Mouse (Mus musculus): ENCODE results near the gene Frmpd3.
"Not testable (repeated sequence)": the region's sequence is repeated elsewhere in the genome, so short reads cannot be mapped to it uniquely, and the experiment has no call there.

Gene Frmpd3

DNA sequence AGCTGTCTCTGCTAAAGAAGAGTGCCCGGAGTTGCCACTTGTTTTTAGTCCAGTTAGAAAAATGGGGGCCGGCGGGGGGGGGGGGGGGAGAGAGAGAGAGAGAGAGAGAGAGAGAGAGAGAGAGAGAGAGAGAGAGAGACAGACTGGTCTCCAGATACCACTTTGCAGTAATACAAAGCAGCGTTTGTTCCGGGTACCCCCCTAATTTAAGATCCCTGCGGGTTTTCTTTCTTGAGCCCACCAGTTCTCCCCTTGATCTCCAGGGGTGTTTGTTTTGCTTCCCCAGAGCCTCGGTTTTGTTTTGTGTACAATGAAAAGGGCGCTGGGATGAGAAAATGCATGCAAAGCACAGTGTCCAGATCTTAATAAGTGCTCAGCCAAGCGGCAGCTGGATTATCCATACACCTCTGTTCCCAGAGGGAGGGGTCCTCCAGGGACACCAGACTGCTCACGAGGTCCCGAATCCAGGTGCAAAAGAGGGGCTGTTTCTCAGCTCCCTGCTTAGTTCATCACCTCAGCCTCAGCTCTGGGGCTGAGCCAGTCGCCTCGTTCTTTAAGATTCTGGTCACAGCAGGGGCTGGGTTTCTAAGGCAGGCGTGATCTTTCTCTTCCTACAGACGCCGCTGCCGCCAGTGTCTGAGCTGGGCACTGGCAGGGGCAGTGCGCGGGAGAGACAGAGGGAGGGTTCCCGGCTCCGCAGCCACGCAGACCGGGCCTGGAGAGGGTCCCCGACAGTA, at the start of gene Frmpd3:
Gene Frmpd3, plus strand, starts transcription at position 608 of the 737 bp plus-strand sequence.
- DNase-seq, result no peak

DNA sequence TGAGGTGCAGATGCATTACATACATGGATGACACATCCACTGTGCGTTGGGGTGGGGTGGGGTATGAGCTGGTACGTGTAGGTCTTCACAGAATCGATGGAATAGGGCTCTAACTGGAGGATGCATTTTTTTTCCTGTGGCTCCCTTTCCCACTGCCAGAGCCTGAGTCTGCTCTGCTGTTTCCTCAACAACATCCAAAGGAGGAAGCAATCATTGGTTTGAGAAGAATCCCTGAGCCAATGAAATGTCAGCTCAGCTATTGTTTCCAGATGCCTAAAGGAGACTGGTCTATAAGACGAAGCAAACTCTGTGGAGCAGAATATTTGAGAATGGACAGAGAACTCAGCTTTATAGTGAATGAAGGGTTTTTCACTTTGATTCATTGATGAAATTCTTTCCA, 38.3 kb upstream of the Frmpd3 start:
- no peak for DNase-seq

DNA sequence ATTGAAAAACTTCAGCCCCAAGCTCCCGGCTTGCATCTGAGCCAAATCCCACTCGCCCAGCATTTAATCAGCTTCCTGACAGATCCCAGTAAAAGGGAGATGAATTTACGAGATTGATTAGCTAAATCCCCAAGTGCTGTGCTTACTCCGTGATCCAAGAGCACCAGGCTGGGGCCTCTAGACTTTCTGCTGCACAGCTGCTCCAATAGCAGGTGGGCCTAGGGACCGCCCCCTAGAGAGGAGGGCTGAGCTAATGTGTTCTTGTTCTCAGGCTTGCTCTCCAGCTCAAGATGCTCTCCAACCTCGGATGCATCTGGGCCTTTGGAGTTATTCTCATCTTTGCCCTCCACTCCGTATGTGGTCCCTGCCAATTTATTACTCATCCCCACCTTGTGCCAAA, 36.4 kb upstream of the Frmpd3 start:
- no peak for DNase-seq

DNA sequence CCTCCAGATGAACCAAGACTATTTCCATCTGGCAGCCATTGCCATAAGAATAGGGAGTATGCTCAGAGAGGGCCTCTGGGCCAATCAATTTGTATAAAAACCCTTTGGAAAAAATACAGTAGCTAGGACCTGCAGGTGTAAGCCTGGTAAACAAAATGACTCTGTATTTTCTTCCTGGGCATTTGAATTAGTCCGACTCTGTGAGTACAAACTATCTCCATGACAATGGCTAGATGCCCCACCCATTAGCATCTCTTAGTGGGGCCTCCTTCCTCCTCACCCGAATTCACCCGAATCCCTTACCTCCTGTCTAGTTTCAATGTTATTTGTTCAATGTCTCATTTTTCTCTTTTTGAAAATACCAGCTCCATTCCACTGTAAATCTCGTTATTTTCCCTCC, 24.1 kb upstream of the Frmpd3 start:
- DNase-seq, result no peak

DNA sequence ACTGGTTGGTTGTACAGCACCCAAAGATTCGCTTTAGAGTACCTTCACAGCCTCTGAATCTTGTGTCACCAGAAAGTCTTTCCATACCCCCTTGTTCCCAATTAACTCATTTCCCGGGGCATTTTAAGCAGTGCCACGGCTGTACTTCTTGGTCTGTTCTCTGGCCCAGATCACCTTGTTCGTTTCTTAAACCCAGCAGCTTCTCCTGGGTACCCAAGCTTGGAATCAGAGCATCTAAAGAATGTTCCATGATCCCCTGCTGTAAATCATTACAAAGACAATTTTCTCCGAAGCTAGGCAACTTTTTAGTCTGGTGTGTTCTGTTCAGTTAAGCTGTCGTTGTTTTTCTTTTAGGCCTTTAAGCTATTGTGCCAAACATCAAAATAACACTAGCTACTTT, 22.9 kb upstream of the Frmpd3 start:
- no peak for DNase-seq

DNA sequence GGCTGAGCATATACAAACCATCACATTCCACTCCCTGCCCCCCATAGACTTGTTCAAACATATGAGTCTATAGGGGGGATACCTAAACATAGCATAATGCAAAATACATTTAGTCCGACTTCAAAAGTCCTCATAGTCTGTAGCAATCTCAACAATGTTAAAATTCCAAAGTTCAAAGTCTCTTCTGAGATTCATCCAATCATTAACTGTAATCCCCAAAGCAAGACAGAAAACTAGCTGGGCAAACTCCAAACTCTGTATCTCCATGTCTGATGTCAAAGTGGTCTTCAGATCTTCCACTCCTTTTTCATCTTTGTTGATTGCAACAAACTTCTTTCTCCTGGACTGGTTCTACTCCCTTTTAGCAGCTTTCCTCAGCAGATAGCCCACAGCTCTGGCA, 21.4 kb upstream of the Frmpd3 start:
- DNase-seq, result not testable (repeated sequence)

DNA sequence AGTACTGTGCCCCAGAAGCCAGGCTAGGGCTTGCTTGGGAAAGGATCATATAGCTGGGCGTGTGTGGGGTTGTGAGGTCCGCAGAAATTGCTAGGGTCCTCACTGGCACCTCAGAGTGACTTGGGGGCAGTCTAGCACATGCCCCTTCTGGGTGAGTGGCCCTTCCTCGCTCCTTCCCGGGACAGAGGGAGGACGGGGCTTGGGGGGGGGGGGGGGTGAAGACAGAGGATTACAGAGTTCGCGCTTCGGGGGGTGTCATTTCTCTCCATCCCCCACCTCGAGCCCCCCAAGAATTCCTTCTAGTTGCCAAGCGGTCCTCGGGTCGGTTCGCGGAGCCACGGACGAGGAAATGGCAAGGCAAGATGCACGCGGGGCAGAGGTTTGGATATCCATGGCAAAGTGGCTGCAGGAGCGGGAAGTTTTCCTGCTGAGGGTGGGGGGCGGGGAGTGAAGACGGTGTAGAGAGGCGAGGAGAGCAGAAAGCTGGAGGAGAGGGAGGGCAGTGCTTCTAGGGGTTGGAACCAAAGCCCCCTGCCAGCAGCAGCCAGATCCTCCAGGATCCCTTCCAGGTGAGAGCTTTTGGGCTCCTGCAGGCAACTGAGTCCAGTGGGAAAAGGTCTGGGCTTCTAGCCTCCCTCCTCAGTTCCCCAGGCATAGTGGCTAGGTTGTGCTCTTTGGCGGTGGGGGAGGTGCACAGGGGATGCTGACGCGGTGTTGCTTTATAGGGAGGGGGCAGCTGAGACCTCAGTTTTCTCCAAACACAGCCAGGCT, 515 bp downstream of the Frmpd3 start:
- DNase-seq, result no peak

DNA sequence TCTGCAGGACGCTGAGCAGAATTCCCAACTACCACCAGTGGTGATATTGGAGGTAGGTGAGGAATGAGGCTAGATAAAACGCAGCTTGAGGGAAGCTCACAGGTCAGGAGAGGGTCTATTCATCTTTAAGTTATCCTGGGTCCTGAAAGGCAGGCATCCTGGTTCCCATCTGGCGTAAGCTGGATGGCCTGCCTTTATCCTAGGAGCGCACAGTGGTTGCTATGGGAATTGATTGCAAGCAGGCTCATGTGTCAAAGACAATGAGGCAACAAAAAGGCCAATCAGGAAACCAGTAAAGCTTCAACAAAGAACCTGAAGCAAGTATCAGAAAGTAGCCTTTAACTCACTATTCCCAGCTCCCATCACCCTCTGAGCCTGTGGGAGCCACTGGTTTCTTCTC, 33.6 kb downstream of the Frmpd3 start:
- no peak for DNase-seq

DNA sequence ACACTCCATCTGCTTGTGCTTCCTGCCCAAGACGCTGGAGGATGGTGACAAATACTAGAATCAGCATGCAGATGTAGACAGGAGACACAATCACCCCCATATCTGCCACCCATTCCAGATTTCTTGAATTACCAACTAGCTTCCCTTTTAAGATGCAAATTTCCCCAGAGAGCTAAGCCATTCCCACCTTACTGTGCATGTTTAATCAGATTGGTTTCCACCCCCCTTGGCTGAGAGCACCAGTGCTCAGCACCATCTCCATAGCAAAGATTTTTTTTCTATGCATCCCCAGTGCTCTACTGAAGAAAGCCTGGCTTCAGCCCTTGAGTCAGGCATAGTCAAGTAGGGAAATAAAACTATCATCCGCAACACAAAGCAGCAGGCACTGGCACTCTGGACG, 57.9 kb downstream of the Frmpd3 start:
- no peak for DNase-seq

DNA sequence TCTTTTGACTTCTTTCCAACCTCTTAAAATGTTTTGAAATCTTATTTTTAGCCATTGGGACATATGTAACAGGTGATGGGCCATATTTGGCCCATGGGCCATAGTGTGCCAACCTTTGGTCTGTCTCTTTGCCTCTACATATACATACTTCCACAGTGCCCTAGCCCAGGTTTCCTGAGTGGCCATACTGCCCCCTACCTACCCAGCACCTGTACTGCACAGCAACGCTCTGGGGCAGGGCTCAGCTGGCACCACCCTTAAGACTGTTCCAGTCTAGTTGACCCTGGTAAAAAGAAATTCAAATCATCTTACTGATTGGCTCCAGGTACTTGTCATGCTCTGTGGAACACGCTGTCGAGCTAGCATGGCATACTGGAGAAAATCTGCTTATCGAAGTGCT, 60.8 kb downstream of the Frmpd3 start:
- DNase-seq, result peak; percentile 13

DNA sequence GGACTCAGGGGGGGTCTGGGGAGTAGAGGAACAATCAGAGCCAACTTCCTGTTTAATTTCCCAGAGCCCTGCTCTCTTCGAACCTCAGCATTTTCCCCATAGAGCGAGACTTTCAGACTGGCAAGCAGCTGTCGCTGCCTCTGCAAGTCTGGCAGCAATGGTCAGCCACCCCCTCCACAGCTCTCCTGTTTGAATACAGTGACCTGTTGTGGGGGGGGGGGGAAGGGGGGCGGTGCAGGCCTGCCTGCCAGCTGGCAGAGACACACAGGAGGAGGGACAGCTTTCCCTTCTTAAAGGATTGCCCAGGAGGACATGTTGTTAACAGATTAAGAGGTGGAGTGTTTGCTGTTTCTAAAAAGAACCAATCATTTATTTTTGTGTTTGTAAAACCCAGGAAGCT, 64.0 kb downstream of the Frmpd3 start:
- no peak for DNase-seq

DNA sequence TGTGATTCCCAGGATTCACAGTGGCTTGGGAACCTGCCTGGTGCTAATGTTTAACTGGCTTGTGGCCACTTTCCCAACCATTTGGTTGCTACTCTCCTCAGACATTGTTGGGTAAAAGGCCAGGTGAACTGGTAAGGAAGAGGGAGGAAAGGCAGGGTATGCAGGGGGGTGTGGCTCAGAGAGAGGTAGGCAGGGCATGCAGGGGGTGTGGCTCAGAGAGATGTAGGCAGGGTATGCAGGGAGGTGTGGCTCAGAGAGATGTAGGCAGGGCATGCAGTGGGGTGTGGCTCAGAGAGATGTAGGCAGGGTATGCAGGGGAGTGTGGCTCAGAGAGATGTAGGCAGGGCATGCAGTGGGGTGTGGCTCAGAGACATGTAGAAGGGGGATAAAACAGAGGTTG, 64.4 kb downstream of the Frmpd3 start:
- DNase-seq, result no peak

DNA sequence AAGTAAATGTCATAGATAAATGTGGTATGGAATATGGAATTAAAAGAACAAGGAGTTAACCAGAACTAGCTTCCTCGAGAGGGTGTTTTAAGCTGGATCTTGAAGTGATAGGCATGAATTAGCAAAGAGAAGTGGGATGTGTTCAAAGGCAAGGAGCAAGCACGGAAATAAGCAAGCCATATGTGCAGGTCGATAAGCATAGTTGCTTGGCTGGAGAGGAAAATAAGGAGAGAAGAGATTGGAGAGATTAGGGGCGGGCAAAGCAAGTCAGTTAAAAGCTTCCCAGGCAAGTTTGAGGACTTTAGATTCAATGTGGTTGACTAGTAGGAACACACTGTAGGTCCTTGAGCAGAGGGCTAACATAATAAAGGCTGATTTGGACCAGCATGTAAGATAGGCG, 65.5 kb downstream of the Frmpd3 start:
- no peak for DNase-seq

DNA sequence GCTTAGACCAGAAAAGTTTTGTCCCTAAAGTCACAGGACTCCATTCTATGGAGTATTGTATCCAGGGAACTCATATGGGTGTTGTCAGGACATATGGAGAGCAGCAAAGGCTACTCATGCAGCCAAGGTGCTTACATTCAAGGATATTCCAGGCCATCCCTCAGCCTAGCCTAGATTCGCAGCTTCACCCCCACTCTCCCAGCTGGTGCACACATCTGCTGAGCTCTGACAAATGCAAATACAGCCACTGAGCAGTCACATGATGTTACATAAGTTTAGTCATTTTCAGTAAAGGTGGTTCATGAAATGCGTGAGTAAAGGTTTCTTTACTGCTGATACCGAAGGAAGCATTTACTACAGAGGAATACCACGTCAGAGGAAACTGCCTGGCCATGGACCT, 76.4 kb downstream of the Frmpd3 start:
- no peak for DNase-seq

DNA sequence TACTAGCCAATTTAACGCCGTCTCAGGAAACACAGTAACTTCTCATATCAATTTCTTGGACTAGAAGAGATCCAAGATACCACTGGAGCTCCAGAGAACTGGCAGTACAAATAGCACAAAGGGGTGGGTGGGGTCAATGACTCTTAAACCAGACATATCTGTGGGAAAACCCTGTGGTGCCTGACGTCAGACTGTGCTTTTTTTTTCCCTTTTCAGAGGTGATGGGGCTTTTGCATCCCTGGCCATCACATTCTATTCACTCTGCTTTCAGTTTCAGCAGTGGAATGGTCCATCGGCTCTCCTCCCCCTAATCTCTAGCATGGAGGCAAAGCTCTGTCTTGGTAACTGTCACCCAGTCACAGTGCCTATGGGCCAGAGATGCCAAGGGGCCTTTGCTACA, 85.1 kb downstream of the Frmpd3 start:
- DNase-seq, result no peak

DNA sequence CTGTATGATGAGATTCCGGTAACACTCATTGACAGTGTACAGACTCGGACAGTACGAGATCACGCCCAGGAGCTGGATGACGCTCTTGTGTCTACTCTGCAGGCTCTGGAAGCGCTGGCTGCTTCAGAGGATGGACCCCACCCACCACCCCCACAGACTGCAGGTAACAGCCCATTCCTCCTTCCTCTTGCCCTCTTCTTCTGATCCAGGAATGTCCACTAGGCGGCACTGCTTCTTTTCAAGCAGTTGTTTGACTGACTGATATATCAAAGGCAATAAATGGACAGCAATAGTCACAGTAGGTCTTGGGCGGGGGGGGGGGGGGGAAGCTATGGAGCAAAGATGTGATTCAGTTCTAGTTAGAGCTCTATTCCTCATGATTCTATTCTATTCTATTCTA, 86.2 kb downstream of the Frmpd3 start:
- peak; percentile 50 for DNase-seq

DNA sequence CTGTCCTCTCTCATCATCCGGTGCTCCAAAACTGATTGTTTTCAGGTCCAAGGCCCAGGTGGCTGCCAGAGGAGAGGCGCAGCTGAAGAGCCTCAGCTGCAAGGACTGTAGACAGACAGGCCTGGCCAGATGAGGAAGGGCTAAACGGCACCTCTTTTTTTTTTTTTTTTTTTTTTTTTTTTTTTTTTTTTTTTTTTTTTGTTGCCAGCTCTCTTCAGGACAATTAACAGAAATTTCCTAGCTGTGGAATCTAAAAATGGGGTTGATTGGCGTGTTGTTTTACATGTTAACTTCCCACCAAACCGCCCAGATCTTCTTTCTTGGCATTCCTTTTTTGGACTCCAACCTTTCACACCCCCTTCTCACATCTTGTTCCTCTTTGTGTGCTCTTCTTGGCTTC, 87.9 kb downstream of the Frmpd3 start:
- DNase-seq, result no peak

DNA sequence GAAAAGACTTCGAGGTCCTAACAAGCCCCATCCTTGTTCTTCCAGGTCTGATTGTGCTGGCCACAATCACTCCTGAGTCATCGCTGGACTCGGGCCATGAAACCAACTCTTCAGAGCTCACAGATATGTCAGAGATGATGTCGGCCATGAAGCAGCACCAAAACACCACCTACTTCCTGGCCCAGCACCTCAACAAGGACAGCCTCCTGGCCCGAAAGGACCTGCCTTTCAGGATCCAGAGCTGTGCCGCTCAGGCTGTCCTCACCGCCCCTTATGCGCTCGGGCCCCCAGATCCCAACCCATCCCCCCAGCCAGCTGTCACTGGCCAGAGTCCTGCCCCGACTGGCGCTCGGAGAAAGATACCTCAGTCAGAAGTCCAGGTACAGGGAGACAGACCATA, 88.4 kb downstream of the Frmpd3 start:
- no peak for DNase-seq

DNA sequence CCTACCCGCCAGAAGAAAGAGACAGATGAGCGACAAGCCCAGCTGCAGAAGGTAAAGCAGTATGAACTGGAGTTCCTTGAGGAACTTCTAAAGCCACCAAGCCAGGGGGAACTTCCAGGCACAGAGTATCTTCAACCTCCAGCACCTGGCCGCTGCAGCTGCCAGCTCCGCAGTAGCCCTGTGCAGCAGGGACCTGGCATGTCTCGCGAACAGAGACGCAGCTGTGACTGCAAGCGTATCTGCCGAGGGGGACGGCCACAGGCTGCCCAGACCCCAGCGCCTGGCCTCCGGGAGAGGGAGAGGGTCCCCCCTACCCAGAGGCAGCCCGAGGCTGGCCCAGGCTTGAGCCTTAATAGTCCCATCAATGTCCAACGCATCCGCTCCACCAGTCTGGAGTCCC, 89.9 kb downstream of the Frmpd3 start:
- no peak for DNase-seq

DNA sequence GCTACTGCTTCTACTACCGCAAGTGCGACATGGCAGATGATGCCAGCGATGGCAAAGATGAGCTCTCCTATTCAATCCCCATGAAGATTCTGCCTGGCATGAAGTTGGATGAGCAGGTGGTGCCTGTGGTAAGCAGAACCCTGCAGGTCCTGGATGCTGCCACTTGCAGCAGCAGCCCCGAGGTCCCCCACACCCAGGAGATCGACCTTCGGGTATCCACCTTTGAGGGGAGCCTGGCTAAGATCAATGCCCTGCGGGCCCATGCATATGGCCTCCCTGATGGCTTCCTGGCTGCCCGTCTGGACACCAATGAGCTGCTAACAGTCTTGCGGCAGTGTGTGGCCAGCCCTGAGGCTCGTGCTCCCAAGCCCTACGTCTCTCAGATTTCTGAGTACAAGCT, 90.7 kb downstream of the Frmpd3 start:
- no peak for DNase-seq

DNA sequence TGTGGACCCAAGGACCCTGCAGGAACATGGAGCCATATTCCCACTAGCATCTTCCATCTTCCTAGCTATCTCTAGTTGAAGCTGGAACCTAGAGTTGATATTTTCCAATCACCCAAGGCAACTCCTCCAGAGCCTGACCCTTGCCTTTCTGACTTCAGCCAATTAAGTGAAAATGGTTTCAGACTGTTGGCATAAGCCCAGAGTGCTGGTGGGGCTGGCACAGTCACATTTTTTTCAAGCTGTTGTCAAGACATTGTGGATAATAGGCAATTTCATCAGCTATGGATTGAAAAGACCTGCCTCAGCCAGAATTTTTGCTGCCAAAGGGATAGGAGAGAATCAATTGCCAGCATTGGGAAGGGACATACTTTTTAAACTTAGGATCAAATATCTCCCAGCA, 95.8 kb downstream of the Frmpd3 start:
- DNase-seq, result no peak

DNA sequence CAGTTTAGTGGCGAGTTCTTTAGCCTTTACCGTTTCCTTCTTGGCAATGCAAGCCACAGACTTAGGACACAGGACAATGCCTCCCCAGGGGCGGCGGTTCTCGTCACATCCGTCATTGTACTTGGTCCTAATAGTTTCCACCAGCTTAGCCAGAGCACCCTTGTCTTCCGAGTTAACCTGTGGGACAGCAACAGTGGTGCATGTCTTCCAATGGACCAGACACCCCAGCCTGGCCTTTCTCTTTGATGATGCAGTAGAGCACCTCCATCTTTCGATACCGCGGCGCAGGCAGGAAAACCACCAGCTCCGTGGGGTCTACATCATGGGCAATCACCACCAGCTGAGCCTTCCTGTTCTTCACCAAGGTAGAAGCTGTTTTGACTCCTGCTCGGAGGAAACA, 103.5 kb downstream of the Frmpd3 start:
- DNase-seq, result no peak

DNA sequence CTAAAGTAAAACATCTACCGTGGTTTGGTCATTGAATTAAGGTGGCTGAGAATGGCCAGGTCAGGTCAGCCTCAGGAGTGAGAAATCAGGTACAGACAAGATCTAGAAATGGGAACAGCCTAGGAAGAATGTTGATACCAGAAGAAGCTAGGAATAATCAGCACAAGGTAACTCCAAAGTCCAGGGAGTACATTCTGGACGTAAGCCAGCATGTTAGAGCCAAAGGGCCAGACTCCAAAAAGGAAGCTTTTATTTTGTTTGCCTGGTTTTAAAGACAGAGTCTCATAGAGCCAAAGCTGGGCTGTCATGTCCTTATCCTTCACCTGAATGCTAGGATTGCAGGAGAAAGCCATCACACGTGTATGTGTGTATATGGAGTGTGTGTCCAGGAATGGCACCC, 108.0 kb downstream of the Frmpd3 start:
- no peak for DNase-seq

DNA sequence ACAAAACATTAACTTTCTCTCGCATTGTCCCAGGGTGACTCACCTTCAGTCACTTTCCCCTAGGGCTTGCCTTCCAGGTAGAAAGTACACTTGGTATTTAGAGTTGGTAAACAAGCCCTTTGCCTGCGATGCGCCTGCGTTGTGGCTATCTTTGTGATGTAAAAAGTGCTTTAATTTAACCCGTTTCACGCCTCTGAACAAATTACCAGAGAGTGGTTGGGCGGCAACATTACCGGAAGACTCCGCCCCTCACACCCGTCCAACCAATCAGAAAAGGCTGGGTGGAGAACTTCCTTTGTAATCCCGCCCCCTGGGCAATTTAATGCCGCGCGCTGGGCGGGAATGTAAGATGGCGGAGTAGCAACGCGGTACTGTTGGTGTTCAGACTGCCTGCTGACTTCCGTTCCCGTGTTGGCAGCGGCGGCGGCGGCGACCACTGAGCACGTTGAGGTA, 114.2 kb downstream of the Frmpd3 start, which contains the start of gene Prps1:
Gene Prps1, plus strand, starts transcription at position 335 of the 453 bp plus-strand sequence.
- DNase-seq, result peak; percentile 91
